Mouse (Mus musculus) left cerebral cortex, postnatal 10 days (tissue): ENCODE results near the gene Cyp1a2. TPM values are rescaled to one million over a fixed set of nuclear protein-coding genes. Genes with fewer than 3 reads are reported as not detected.

ENCODE experiments used
- DNase-seq, 2 experiments: peaks; one replicate each; pipeline ENCODE4 v3.0.0; 2021 to 2022; ENCODE audit warnings: low spot score in 2 of 2, mixed read lengths in 1 of 2; ENCODE audit errors: extremely low spot score in 1 of 2
- intact Hi-C: fragments of 180-260 bp; cut with DNase I; formaldehyde crosslinking; loops from one replicate; pipeline ENCODE4 v1.15.1; 2025
- total RNA-seq, 2 experiments: library from RNA; stranded (reverse); gene quantifications; 2 replicates each; pipeline ENCODE4 v1.2.3; 2021

The Cyp1a2 gene
- total RNA-seq, 2 experiments from 2014 or later, result not detected

- intact Hi-C loops, result no loop called here
- DNase-seq, result no peak
Observed at GRCm38 (mm10) chr9:57687751-57688150, 4.2 kb upstream of the Cyp1a2 start, which contains the start of gene Cyp1a1. TSS of gene Cyp1a1 (plus strand) at chr9:57687928.

- intact Hi-C loops, result no loop called here
- DNase-seq, result no peak
Observed at GRCm38 (mm10) chr9:57686011-57686410, 2.5 kb upstream of the Cyp1a2 start.

DNA sequence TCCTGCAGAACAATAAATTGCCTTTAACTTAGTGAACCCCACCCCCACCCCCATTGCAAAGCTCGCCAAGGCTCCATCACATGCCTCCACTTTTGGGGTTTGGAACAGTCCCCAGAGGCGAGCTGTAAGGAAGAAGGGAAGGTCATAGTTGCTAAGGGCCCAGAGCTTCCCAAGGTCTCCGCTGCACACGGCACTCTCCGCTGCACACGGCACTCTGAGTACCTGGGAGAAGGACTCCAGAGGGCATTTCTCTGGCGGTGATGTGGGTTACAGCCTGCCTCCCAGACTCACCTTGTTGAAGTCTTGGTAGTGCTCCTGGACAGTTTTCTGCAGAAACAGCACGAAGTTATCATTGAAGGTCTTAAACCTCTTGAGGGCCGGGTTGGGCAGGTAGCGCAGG lies 2.1 kb downstream of the Cyp1a2 start:
- intact Hi-C loops, result no loop called here
- DNase-seq, result no peak

GRCm38 (mm10) chr9:57671500-57671899 lies 12.0 kb downstream of the Cyp1a2 start:
- no peak for DNase-seq
- intact Hi-C loops, result no loop called here

- intact Hi-C loops, result no loop called here
Observed at GRCm38 (mm10) chr9:57671037-57671436, 12.5 kb downstream of the Cyp1a2 start.

GRCm38 (mm10) chr9:57669566-57669965 lies 13.9 kb downstream of the Cyp1a2 start:
- intact Hi-C loops, result no loop called here
- no peak for DNase-seq

More at GRCm38 (mm10) chr9:57671037-57671436, 12.5 kb downstream of the Cyp1a2 start:
- DNase-seq, result no peak

- intact Hi-C loops, result no loop called here
- DNase-seq, result no peak
Observed at GRCm38 (mm10) chr9:57668277-57668676, 15.2 kb downstream of the Cyp1a2 start.

GRCm38 (mm10) chr9:57667817-57668216 lies 15.7 kb downstream of the Cyp1a2 start:
- intact Hi-C loops, result no loop called here
- no peak for DNase-seq

- intact Hi-C loops, result no loop called here
- no peak for DNase-seq
Observed at GRCm38 (mm10) chr9:57667136-57667535, 16.4 kb downstream of the Cyp1a2 start.

GRCm38 (mm10) chr9:57666536-57666935 lies 17.0 kb downstream of the Cyp1a2 start:
- intact Hi-C loops, result no loop called here
- no peak for DNase-seq

DNA sequence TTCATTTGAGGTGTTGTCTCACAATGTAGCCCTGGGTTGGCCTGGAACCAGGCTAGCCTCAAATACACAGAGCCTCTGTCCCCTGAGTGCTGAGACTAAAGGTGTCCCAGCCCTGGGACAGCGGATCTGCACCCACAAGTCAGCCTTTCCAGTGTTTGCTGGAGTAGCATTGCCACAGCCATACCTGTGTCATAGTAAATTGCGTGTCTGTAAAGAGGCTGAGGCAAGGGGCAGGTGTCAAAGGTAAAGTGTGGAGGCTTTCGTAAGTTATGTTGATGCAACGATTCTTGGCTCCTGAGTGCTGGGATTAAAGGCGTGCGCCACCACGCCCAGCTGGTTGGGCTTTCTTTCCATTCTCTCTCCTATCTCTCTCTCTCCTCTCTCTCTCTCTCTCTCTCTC lies 18.9 kb downstream of the Cyp1a2 start:
- DNase-seq, result no peak
- intact Hi-C loops, result loop anchor here (5.0 kb wide), 1 partner anchor 43 kb away; the partner anchor contains the start of gene Edc3

DNA sequence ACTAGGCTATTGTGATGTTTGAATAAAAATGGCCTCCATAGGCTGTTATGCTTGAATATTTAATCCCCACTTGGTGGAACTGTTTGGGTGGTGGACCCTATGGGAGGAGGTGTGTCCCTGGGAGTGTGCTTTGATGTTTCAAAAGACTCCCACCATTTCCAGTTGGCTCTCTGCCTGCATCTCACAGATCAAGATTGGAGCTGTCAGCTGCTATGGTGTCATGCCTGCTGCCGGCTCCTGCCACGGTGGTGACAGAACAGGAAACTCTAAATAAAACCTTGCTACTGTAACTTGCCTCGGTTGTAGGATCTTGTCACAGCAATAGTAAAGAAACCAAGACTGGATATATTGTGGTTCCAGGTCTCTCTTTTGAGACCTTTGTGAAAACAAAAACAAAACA lies 22.0 kb downstream of the Cyp1a2 start:
- intact Hi-C loops, result loop anchor here (5.0 kb wide), 1 partner anchor 46 kb away; the partner anchor contains the start of gene Edc3
- DNase-seq, result no peak

GRCm38 (mm10) chr9:57660501-57660900 lies 23.0 kb downstream of the Cyp1a2 start:
- intact Hi-C loops, result loop anchor here (5.0 kb wide), 1 partner anchor 47 kb away; the partner anchor contains the start of gene Edc3
- DNase-seq, result no peak

DNA sequence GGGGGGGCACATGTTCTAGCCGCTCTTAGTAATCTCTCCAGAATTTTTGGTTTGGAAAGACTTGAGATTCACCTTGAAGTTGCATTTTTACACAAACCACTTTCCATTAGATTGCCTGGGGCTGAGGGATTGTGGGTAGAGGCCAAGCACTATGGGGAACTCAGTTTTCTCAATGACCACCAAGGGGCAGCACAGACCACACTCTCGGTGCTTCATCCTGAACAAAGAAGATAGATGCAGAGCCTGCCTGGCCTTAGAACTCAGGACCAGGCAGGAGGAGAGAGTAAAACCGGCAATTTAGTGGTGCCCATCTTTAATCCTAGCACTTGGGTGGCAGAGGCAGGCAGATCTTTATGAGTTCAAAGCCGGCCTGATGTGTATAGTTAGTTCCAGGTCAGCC lies 23.7 kb downstream of the Cyp1a2 start:
- intact Hi-C loops, result loop anchor here (2.0 to 10.0 kb wide), 4 partner anchors 48 to 335 kb away; partner anchors contain the start of genes Cox5a and Edc3
- DNase-seq, result peak; percentile 72 to 73

DNA sequence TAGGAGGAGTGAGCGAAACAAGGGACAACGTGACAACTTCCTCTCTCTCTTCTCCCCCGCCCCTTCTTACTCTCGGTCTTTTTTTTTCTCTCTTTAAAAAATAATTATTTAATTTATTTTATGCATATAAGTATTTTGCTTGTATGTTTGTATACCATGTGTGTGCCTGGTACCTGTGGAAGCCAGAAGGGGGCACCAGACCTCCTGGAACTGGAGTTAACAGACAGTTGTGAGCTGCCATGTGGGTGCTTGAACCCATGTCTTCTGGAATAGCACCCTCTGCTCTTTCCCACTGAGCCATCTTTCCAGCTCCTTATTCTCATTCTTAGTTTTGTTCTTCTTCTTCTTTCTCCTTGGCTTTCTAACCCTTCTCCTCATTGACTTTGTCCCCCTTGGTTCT lies 24.5 kb downstream of the Cyp1a2 start:
- no peak for DNase-seq
- intact Hi-C loops, result loop anchor here (2.0 to 10.0 kb wide), 3 partner anchors 84 to 336 kb away; partner anchors contain the start of gene Cox5a

GRCm38 (mm10) chr9:57657843-57658242 lies 25.7 kb downstream of the Cyp1a2 start:
- intact Hi-C loops, result loop anchor here (2.0 to 10.0 kb wide), 3 partner anchors 85 to 337 kb away; partner anchors contain the start of gene Cox5a
- DNase-seq, result no peak

GRCm38 (mm10) chr9:57656631-57657350 lies 26.7 kb downstream of the Cyp1a2 start:
- intact Hi-C loops, result loop anchor here (5.0 to 10.0 kb wide), 2 partner anchors 134 to 338 kb away; partner anchors contain the start of gene Cox5a
- no peak for DNase-seq

DNA sequence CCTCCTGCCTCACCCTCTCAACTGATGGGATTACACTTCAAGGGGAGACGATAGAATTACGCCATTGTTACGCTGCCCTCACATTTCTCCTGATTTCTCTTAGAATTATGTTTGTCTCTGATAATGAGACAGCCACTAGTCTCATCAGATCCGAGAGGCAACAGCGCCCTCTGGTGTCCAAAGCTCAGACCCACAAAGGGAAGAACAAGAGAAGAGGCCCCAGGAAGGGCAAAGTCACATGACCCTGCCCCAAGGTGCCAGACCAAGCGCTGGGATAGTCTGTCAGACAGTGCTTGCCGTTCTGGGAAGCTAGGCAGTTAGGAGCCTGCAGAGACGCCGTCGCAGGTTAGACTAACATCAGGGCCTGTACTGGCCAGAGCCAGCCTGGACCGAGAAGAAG lies 27.8 kb downstream of the Cyp1a2 start:
- intact Hi-C loops, result loop anchor here (2.0 to 10.0 kb wide), 3 partner anchors 25 to 339 kb away; partner anchors contain the start of gene Cox5a
- DNase-seq, result peak; percentile 89 to 92

- DNase-seq, result no peak
- intact Hi-C loops, result loop anchor here (2.0 to 10.0 kb wide), 4 partner anchors 24 to 340 kb away; partner anchors contain the start of gene Cox5a
Observed at GRCm38 (mm10) chr9:57654966-57655365, 28.5 kb downstream of the Cyp1a2 start.

GRCm38 (mm10) chr9:57653283-57653682 lies 30.2 kb downstream of the Cyp1a2 start, which contains the start of gene Csk:
TSS of gene Csk (minus strand) at chr9:57653631.
- DNase-seq, result peak in 1 of 2 experiments; percentile 17
- intact Hi-C loops, result loop anchor here (5.0 to 10.0 kb wide), 2 partner anchors 111 to 342 kb away; no protein-coding TSS in a partner anchor
